Mouse (Mus musculus) megakaryocyte, embryonic 14.5 days (primary cell): ENCODE results near the gene 6330409D20Rik. TPM values are rescaled to one million over a fixed set of nuclear protein-coding genes. Genes with fewer than 3 reads are reported as not detected.

Experiments
- H3K27me3 ChIP-seq: replicated peaks from 2 replicates; pipeline ENCODE3; 2012; ENCODE audit warnings: inconsistent platforms
- H3K36me3 ChIP-seq: replicated peaks from 2 replicates; pipeline ENCODE3; 2012; ENCODE audit warnings: low read length, inconsistent platforms, mixed read lengths
- H3K4me1 ChIP-seq: 2 replicates; pipeline ENCODE4 v1.6.1; 2012; ENCODE audit warnings: inconsistent platforms
- H3K4me3 ChIP-seq: replicated peaks from 2 replicates; pipeline ENCODE3; 2012; ENCODE audit warnings: moderate library complexity, mild to moderate bottlenecking, inconsistent platforms
- H3K9me3 ChIP-seq: 2 replicates; pipeline ENCODE4 v1.6.1; 2012; ENCODE audit warnings: inconsistent platforms
- FLI1 ChIP-seq: IDR thresholded peaks from 2 replicates; pipeline ENCODE4 v1.6.1; 2012; ENCODE audit warnings: low read length, inconsistent platforms, mixed read lengths
- GATA1 ChIP-seq: IDR thresholded peaks from 3 replicates; pipeline ENCODE4 v1.6.1; 2012; ENCODE audit warnings: mixed read lengths, low read length, inconsistent platforms, borderline replicate concordance
- polyA plus RNA-seq: library from polyadenylated mRNA; stranded (reverse); fragments of >175 nt; gene quantifications from 2 replicates; pipeline ENCODE4 v1.2.3, GENCODE M21; 2012; ENCODE audit warnings: low replicate concordance; ENCODE audit not compliant: insufficient read depth

Gene 6330409D20Rik
- polyA plus RNA-seq, 1 experiment, result 3.0 TPM

- TF ChIP-seq FLI1 (no peak), GATA1 (no peak)
- no peak overlapping the region for H3K4me3 ChIP-seq
- no peaks in the 10 kb centered on the region for H3K27me3 ChIP-seq
- no peaks in the 10 kb centered on the region for H3K9me3 ChIP-seq
- H3K36me3 ChIP-seq, result peaks cover 94% of the 10 kb centered on the region
- peaks cover 41% of the 10 kb centered on the region for H3K4me1 ChIP-seq
Measured at GRCm38 (mm10) chr2:32705018-32705417, 35.8 kb downstream of the 6330409D20Rik start.

GRCm38 (mm10) chr2:32704021-32704421 is 36.8 kb downstream of the 6330409D20Rik start, which contains the start of gene Fpgs:
Fpgs (minus strand) TSS chr2:32704145.
- Histone ChIP-seq H3K9me3 (no peaks in the 10 kb centered on the region), H3K4me1 (peaks cover 38% of the 10 kb centered on the region), H3K27me3 (no peaks in the 10 kb centered on the region), H3K36me3 (peaks cover 85% of the 10 kb centered on the region), H3K4me3 (no peak within 1 kb of the TSS)
- TF ChIP-seq GATA1 (no peak), FLI1 (no peak)

GRCm38 (mm10) chr2:32703046-32703445 is 37.8 kb downstream of the 6330409D20Rik start:
- Histone ChIP-seq H3K4me3 (no peak overlapping the region), H3K36me3 (peaks cover 76% of the 10 kb centered on the region), H3K9me3 (no peaks in the 10 kb centered on the region), H3K4me1 (peaks cover 31% of the 10 kb centered on the region), H3K27me3 (no peaks in the 10 kb centered on the region)
- TF ChIP-seq FLI1 (no peak), GATA1 (no peak)

- Histone ChIP-seq H3K4me3 (no peak overlapping the region), H3K4me1 (peaks cover 17% of the 10 kb centered on the region), H3K36me3 (peaks cover 59% of the 10 kb centered on the region), H3K9me3 (no peaks in the 10 kb centered on the region), H3K27me3 (no peaks in the 10 kb centered on the region)
- no peak for TF ChIP-seq FLI1
- TF ChIP-seq GATA1, result no peak
Measured at GRCm38 (mm10) chr2:32700966-32701743, 39.7 kb downstream of the 6330409D20Rik start.

GRCm38 (mm10) chr2:32699680-32700079 is 41.1 kb downstream of the 6330409D20Rik start:
- Histone ChIP-seq H3K9me3 (no peaks in the 10 kb centered on the region), H3K27me3 (no peaks in the 10 kb centered on the region), H3K4me3 (no peak overlapping the region), H3K4me1 (peaks cover 9% of the 10 kb centered on the region), H3K36me3 (peaks cover 45% of the 10 kb centered on the region)
- TF ChIP-seq GATA1 (no peak), FLI1 (no peak)

- H3K9me3 ChIP-seq, result no peaks in the 10 kb centered on the region
- peaks cover 41% of the 10 kb centered on the region for H3K4me1 ChIP-seq
- no peak for TF ChIP-seq FLI1
- TF ChIP-seq GATA1, result no peak
- H3K36me3 ChIP-seq, result peaks cover 16% of the 10 kb centered on the region
- no peaks in the 10 kb centered on the region for H3K27me3 ChIP-seq
- H3K4me3 ChIP-seq, result peak overlapping the region; percentile 96
Measured at GRCm38 (mm10) chr2:32694691-32695090, 46.1 kb downstream of the 6330409D20Rik start.

GRCm38 (mm10) chr2:32693823-32694411 is 46.9 kb downstream of the 6330409D20Rik start:
- TF ChIP-seq GATA1 (peak; percentile 100), FLI1 (no peak)
- Histone ChIP-seq H3K9me3 (no peaks in the 10 kb centered on the region), H3K36me3 (peaks cover 16% of the 10 kb centered on the region), H3K27me3 (no peaks in the 10 kb centered on the region), H3K4me3 (peak overlapping the region; percentile 96), H3K4me1 (peaks cover 46% of the 10 kb centered on the region)

GRCm38 (mm10) chr2:32693282-32693681 is 47.5 kb downstream of the 6330409D20Rik start:
- no peak for TF ChIP-seq FLI1
- no peak for TF ChIP-seq GATA1

GRCm38 (mm10) chr2:32692496-32692895 is 48.3 kb downstream of the 6330409D20Rik start:
- H3K36me3 ChIP-seq, result peaks cover 26% of the 10 kb centered on the region

More at GRCm38 (mm10) chr2:32693282-32693681, 47.5 kb downstream of the 6330409D20Rik start:
- Histone ChIP-seq H3K27me3 (no peaks in the 10 kb centered on the region), H3K9me3 (no peaks in the 10 kb centered on the region), H3K36me3 (peaks cover 19% of the 10 kb centered on the region), H3K4me1 (peaks cover 46% of the 10 kb centered on the region), H3K4me3 (peak overlapping the region; percentile 96)

GRCm38 (mm10) chr2:32691041-32691440 is 49.8 kb downstream of the 6330409D20Rik start:
- no peaks in the 10 kb centered on the region for H3K9me3 ChIP-seq
- peaks cover 41% of the 10 kb centered on the region for H3K36me3 ChIP-seq
- TF ChIP-seq GATA1, result no peak
- TF ChIP-seq FLI1, result no peak
- no peak overlapping the region for H3K4me3 ChIP-seq
- no peaks in the 10 kb centered on the region for H3K27me3 ChIP-seq
- H3K4me1 ChIP-seq, result peaks cover 54% of the 10 kb centered on the region

More at GRCm38 (mm10) chr2:32692496-32692895, 48.3 kb downstream of the 6330409D20Rik start:
- Histone ChIP-seq H3K9me3 (no peaks in the 10 kb centered on the region), H3K4me1 (peaks cover 46% of the 10 kb centered on the region), H3K4me3 (peak overlapping the region; percentile 38), H3K27me3 (no peaks in the 10 kb centered on the region)
- TF ChIP-seq FLI1, result no peak
- TF ChIP-seq GATA1, result no peak
